Mouse (Mus musculus) right cerebral cortex, postnatal 10 days (tissue): ENCODE data around the gene Pold3.

Source experiments
- DNase-seq, 2 experiments: peaks; one replicate each; pipeline ENCODE4 v3.0.0; 2021; ENCODE audit warnings: low spot score in 2 of 2

The Pold3 gene

GRCm38 (mm10) chr7:100121376-100121789, at the start of gene Pold3:
Pold3 (minus strand) TSS chr7:100121565.
- DNase-seq: peak; percentile 99 to 100

- no peak for DNase-seq
Measured at GRCm38 (mm10) chr7:100170756-100171155, 49.4 kb upstream of the Pold3 start.

GRCm38 (mm10) chr7:100168654-100169053, 47.3 kb upstream of the Pold3 start:
- DNase-seq: no peak

- DNase-seq: no peak
Measured at GRCm38 (mm10) chr7:100163506-100163905, 42.1 kb upstream of the Pold3 start.

GRCm38 (mm10) chr7:100160006-100160405, 38.6 kb upstream of the Pold3 start:
- DNase-seq: peak in 1 of 2 experiments; percentile 33

GRCm38 (mm10) chr7:100159105-100159841, 37.9 kb upstream of the Pold3 start, which contains the start of gene Lipt2:
Lipt2 (plus strand) TSS chr7:100159277.
- DNase-seq: peak; percentile 93 to 94

- no peak for DNase-seq
Measured at GRCm38 (mm10) chr7:100157669-100158068, 36.3 kb upstream of the Pold3 start.

GRCm38 (mm10) chr7:100150626-100151025, 29.3 kb upstream of the Pold3 start:
- DNase-seq: no peak

- no peak for DNase-seq
Measured at GRCm38 (mm10) chr7:100150086-100150485, 28.7 kb upstream of the Pold3 start.

GRCm38 (mm10) chr7:100148586-100148985, 27.2 kb upstream of the Pold3 start:
- no peak for DNase-seq

GRCm38 (mm10) chr7:100140591-100140990, 19.2 kb upstream of the Pold3 start:
- DNase-seq: no peak

- DNase-seq: no peak
Measured at GRCm38 (mm10) chr7:100138075-100138474, 16.7 kb upstream of the Pold3 start.

- no peak for DNase-seq
Measured at GRCm38 (mm10) chr7:100137038-100137437, 15.7 kb upstream of the Pold3 start.

GRCm38 (mm10) chr7:100132379-100132778, 11.0 kb upstream of the Pold3 start:
- DNase-seq: no peak

- DNase-seq: no peak
Measured at GRCm38 (mm10) chr7:100130592-100130991, 9.2 kb upstream of the Pold3 start.

- DNase-seq: no peak
Measured at GRCm38 (mm10) chr7:100128262-100129041, 7.1 kb upstream of the Pold3 start.

GRCm38 (mm10) chr7:100126514-100126913, 5.1 kb upstream of the Pold3 start:
- no peak for DNase-seq

- no peak for DNase-seq
Measured at GRCm38 (mm10) chr7:100125166-100125565, 3.8 kb upstream of the Pold3 start.

- no peak for DNase-seq
Measured at GRCm38 (mm10) chr7:100124211-100124610, 2.8 kb upstream of the Pold3 start.

- DNase-seq: peak; percentile 39 to 43
Measured at GRCm38 (mm10) chr7:100123486-100123885, 2.1 kb upstream of the Pold3 start.

- peak in 1 of 2 experiments; percentile 67 for DNase-seq
Measured at GRCm38 (mm10) chr7:100120791-100121261, 539 bp downstream of the Pold3 start.

- DNase-seq: no peak
Measured at GRCm38 (mm10) chr7:100114279-100114678, 7.1 kb downstream of the Pold3 start.

- no peak for DNase-seq
Measured at GRCm38 (mm10) chr7:100113821-100114220, 7.5 kb downstream of the Pold3 start.
